Mouse (Mus musculus) megakaryocyte, embryonic 14.5 days (primary cell): Measurements from ENCODE around the gene Trip6. TPM values are rescaled to one million over a fixed set of nuclear protein-coding genes. Genes with fewer than 3 reads are reported as not detected.

ENCODE experiments used
- H3K27me3 ChIP-seq: replicated peaks from 2 replicates; pipeline ENCODE3; 2012; ENCODE audit warnings: inconsistent platforms
- H3K36me3 ChIP-seq: replicated peaks from 2 replicates; pipeline ENCODE3; 2012; ENCODE audit warnings: low read length, inconsistent platforms, mixed read lengths
- H3K4me1 ChIP-seq: 2 replicates; pipeline ENCODE4 v1.6.1; 2012; ENCODE audit warnings: inconsistent platforms
- H3K4me3 ChIP-seq: replicated peaks from 2 replicates; pipeline ENCODE3; 2012; ENCODE audit warnings: moderate library complexity, mild to moderate bottlenecking, inconsistent platforms
- H3K9me3 ChIP-seq: 2 replicates; pipeline ENCODE4 v1.6.1; 2012; ENCODE audit warnings: inconsistent platforms
- FLI1 ChIP-seq: IDR thresholded peaks from 2 replicates; pipeline ENCODE4 v1.6.1; 2012; ENCODE audit warnings: low read length, inconsistent platforms, mixed read lengths
- GATA1 ChIP-seq: IDR thresholded peaks from 3 replicates; pipeline ENCODE4 v1.6.1; 2012; ENCODE audit warnings: mixed read lengths, low read length, inconsistent platforms, borderline replicate concordance
- polyA plus RNA-seq: library from polyadenylated mRNA; stranded (reverse); fragments of >175 nt; gene quantifications from 2 replicates; pipeline ENCODE4 v1.2.3, GENCODE M21; 2012; ENCODE audit warnings: low replicate concordance; ENCODE audit not compliant: insufficient read depth

Gene Trip6
- polyA plus RNA-seq, 1 experiment = 35.0 TPM

- Histone ChIP-seq H3K27me3 (peaks cover 80% of the 10 kb centered on the region), H3K4me1 (peaks cover 20% of the 10 kb centered on the region), H3K9me3 (peaks cover 11% of the 10 kb centered on the region), H3K36me3 (no peaks in the 10 kb centered on the region), H3K4me3 (no peak overlapping the region)
- TF ChIP-seq GATA1 (no peak), FLI1 (no peak)
Observed at GRCm38 (mm10) chr5:137348482-137349383, 34.5 kb upstream of the Trip6 start.

- Histone ChIP-seq H3K4me1 (peaks cover 20% of the 10 kb centered on the region), H3K36me3 (no peaks in the 10 kb centered on the region), H3K4me3 (no peak overlapping the region), H3K27me3 (peaks cover 75% of the 10 kb centered on the region), H3K9me3 (peaks cover 16% of the 10 kb centered on the region)
- TF ChIP-seq GATA1 = no peak
- no peak for TF ChIP-seq FLI1
Observed at GRCm38 (mm10) chr5:137347856-137348255, 33.7 kb upstream of the Trip6 start.

GRCm38 (mm10) chr5:137346983-137347382, 32.8 kb upstream of the Trip6 start:
- Histone ChIP-seq H3K36me3 (no peaks in the 10 kb centered on the region), H3K27me3 (peaks cover 68% of the 10 kb centered on the region), H3K4me1 (peaks cover 20% of the 10 kb centered on the region), H3K9me3 (peaks cover 16% of the 10 kb centered on the region), H3K4me3 (no peak overlapping the region)
- TF ChIP-seq GATA1 = no peak
- no peak for TF ChIP-seq FLI1

- Histone ChIP-seq H3K36me3 (no peaks in the 10 kb centered on the region), H3K27me3 (peaks cover 62% of the 10 kb centered on the region), H3K4me1 (peaks cover 20% of the 10 kb centered on the region), H3K4me3 (no peak overlapping the region), H3K9me3 (peaks cover 16% of the 10 kb centered on the region)
- TF ChIP-seq FLI1 (no peak), GATA1 (no peak)
Observed at GRCm38 (mm10) chr5:137346388-137346787, 32.2 kb upstream of the Trip6 start.

GRCm38 (mm10) chr5:137345821-137346220, 31.6 kb upstream of the Trip6 start:
- H3K9me3 ChIP-seq = peaks cover 16% of the 10 kb centered on the region
- no peaks in the 10 kb centered on the region for H3K36me3 ChIP-seq
- TF ChIP-seq GATA1 = no peak
- TF ChIP-seq FLI1 = no peak
- H3K27me3 ChIP-seq = peaks cover 57% of the 10 kb centered on the region
- no peak overlapping the region for H3K4me3 ChIP-seq
- peaks cover 20% of the 10 kb centered on the region for H3K4me1 ChIP-seq

- no peaks in the 10 kb centered on the region for H3K36me3 ChIP-seq
- H3K9me3 ChIP-seq = peaks cover 16% of the 10 kb centered on the region
- TF ChIP-seq GATA1 (no peak), FLI1 (no peak)
- no peak overlapping the region for H3K4me3 ChIP-seq
- peaks cover 16% of the 10 kb centered on the region for H3K4me1 ChIP-seq
- peaks cover 54% of the 10 kb centered on the region for H3K27me3 ChIP-seq
Observed at GRCm38 (mm10) chr5:137343869-137344268, 29.7 kb upstream of the Trip6 start.

- H3K27me3 ChIP-seq = peaks cover 49% of the 10 kb centered on the region
- H3K9me3 ChIP-seq = peaks cover 16% of the 10 kb centered on the region
- H3K4me3 ChIP-seq = no peak overlapping the region
- TF ChIP-seq FLI1 (no peak), GATA1 (no peak)
- no peaks in the 10 kb centered on the region for H3K36me3 ChIP-seq
- peaks cover 16% of the 10 kb centered on the region for H3K4me1 ChIP-seq
Observed at GRCm38 (mm10) chr5:137343412-137343811, 29.2 kb upstream of the Trip6 start.

- H3K4me3 ChIP-seq = no peak overlapping the region
- TF ChIP-seq GATA1 = no peak
- peaks cover 16% of the 10 kb centered on the region for H3K9me3 ChIP-seq
- H3K4me1 ChIP-seq = peaks cover 24% of the 10 kb centered on the region
- peaks cover 43% of the 10 kb centered on the region for H3K27me3 ChIP-seq
- H3K36me3 ChIP-seq = no peaks in the 10 kb centered on the region
Observed at GRCm38 (mm10) chr5:137342407-137343012, 28.3 kb upstream of the Trip6 start.

- Histone ChIP-seq H3K4me3 (no peak overlapping the region), H3K27me3 (peaks cover 43% of the 10 kb centered on the region), H3K36me3 (no peaks in the 10 kb centered on the region), H3K4me1 (peaks cover 29% of the 10 kb centered on the region), H3K9me3 (peaks cover 16% of the 10 kb centered on the region)
- TF ChIP-seq FLI1 (no peak), GATA1 (no peak)
Observed at GRCm38 (mm10) chr5:137340222-137340621, 26.0 kb upstream of the Trip6 start.
